Mouse (Mus musculus) heart, adult 9 months (tissue): ENCODE data around the gene Agap2.

Experiments
- DNase-seq, 2 experiments: peaks; one replicate each; pipeline ENCODE4 v3.0.0; 2022; ENCODE audit warnings: low spot score in 2 of 2

The Agap2 gene

DNA sequence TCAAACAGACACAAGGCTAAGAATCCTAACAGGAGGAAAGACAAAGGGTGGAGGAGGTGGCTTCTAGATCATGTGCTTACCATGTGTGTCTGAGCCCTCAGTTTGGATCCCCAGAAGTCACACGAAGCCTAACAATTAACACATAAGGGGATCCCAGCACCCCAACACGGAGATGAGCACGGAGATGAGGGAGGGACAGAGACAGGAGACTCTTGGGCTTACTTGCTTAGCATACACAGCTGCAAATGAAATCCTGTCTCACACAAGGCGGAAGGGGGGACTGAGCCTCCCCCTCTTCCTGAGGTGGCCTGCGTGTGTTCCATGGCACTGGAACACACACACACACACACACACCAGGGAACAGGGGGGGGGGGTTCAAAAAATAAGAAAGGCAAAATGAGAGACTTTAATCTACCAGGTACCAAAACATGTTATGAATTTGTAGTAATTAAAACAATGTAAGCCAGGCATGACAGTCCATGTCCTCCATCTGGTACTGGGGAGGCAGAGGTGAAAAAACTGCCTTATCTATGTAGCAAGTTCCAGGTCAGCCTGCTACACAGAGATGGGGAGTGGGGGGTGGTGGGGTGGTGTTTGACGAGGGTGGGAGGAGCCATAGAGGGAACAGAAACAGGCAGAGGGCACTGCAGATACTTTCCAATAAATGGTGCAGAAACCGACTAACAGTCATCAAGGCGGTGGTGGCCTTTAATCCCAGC is 60.2 kb downstream of the Agap2 start:
- no peak for DNase-seq

GRCm38 (mm10) chr10:127136510-127136909 is 61.4 kb downstream of the Agap2 start:
- no peak for DNase-seq

DNA sequence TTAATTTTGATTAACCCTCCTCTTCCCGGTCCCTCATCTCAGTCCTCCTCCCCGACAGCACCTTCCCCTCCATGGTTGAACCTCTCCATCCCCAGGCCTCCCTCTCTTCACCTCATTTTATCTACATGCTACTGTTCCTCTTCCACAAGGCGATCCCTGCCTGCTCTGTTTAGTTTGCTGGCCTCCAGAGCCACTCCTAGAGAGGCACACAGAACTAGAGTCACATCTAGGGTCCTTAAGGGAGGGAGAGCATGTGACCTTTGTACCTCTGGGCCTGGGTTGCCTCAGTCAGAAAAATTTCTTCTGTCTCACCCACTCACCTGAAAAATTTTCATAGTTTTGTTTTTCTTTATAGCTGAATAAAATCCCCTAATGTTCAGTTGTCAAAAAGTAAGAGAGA is 62.8 kb downstream of the Agap2 start:
- no peak for DNase-seq

GRCm38 (mm10) chr10:127138328-127139141 is 63.5 kb downstream of the Agap2 start:
- DNase-seq: no peak

GRCm38 (mm10) chr10:127140971-127141370 is 65.9 kb downstream of the Agap2 start:
- no peak for DNase-seq

GRCm38 (mm10) chr10:127141500-127141899 is 66.4 kb downstream of the Agap2 start:
- DNase-seq: no peak
